Mouse (Mus musculus) limb, embryonic 15.5 days (tissue): ENCODE measurements at regions not wholly inside any gene's neighbourhood (a gene's known extent, or its start where the extent isn't known, plus 50 kb on each side); places are given as distances from the start of the nearest gene placed in this dataset.
A peak's percentile ranks its signal among the peaks of the same experiment; 100 is the strongest.

ENCODE experiments used
- ATAC-seq: fragments of 200-750 bp; cut with Nextera tagmentation; 2 replicates; pipeline ENCODE4 v1.8.0; 2017; ENCODE audit warnings: low read depth, moderate TSS enrichment; ENCODE audit not compliant: insufficient number of reproducible peaks, low FRiP score, low TSS enrichment
- H3K27ac ChIP-seq: fragments of 300-500 bp; sonication (generic); 2 replicates; pipeline ENCODE4 v1.5.1; 2015; ENCODE audit warnings: moderate library complexity, mild to moderate bottlenecking, inconsistent platforms
- H3K27me3 ChIP-seq: fragments of 300-500 bp; sonication (generic); 2 replicates; pipeline ENCODE4 v1.6.1; 2015; ENCODE audit warnings: inconsistent platforms
- H3K36me3 ChIP-seq: fragments of 300-500 bp; sonication (generic); 2 replicates; pipeline ENCODE4 v1.6.1; 2015; ENCODE audit warnings: inconsistent platforms
- H3K4me1 ChIP-seq: fragments of 300-500 bp; sonication (generic); 2 replicates; pipeline ENCODE4 v1.6.1; 2015; ENCODE audit warnings: inconsistent platforms
- H3K4me2 ChIP-seq: fragments of 300-500 bp; sonication (generic); 2 replicates; pipeline ENCODE4 v1.6.1; 2015; ENCODE audit warnings: mild to moderate bottlenecking, inconsistent platforms
- H3K4me3 ChIP-seq: fragments of 300-500 bp; sonication (generic); 2 replicates; pipeline ENCODE4 v1.5.1; 2015; ENCODE audit warnings: mild to moderate bottlenecking, inconsistent platforms
- H3K9ac ChIP-seq: fragments of 300-500 bp; sonication (generic); 2 replicates; pipeline ENCODE4 v1.6.1; 2015; ENCODE audit warnings: inconsistent platforms
- H3K9me3 ChIP-seq: fragments of 300-500 bp; sonication (generic); 2 replicates; pipeline ENCODE4 v1.6.1; 2016; ENCODE audit warnings: inconsistent platforms
- WGBS: fragments of 180-500 bp; shearing (Covaris S2); methylation state at CpG from one replicate; pipeline ENCODE4 v1.1.7; 2015; 5-methylcytosine and 5-hydroxymethylcytosine counted together

- H3K9ac ChIP-seq: no peak overlapping the region
- H3K4me3 ChIP-seq: no peak overlapping the region
- H3K36me3 ChIP-seq: no peaks in the 10 kb centered on the region
- H3K4me1 ChIP-seq: peaks cover 11% of the 10 kb centered on the region
- no peak for ATAC-seq
- no peaks in the 10 kb centered on the region for H3K27me3 ChIP-seq
- no peaks in the 10 kb centered on the region for H3K9me3 ChIP-seq
- no peak overlapping the region for H3K4me2 ChIP-seq
- 80% methylated on average over 8 of the region's 8 CpGs for WGBS
- H3K27ac ChIP-seq: peak overlapping the region; percentile 77; the same call in 1 of the 2 replicates
These were observed 94.5 kb upstream of the Oxgr1 start for GRCm38 (mm10) chr14:120136736-120137135.

GRCm38 (mm10) chr14:120137680-120138136 lies 95.5 kb upstream of the Oxgr1 start:
- Histone ChIP-seq H3K4me2 (peak overlapping the region; percentile 42), H3K36me3 (no peaks in the 10 kb centered on the region), H3K9me3 (no peaks in the 10 kb centered on the region), H3K27ac (peak overlapping the region; percentile 77), H3K9ac (no peak overlapping the region), H3K27me3 (no peaks in the 10 kb centered on the region), H3K4me1 (peaks cover 11% of the 10 kb centered on the region), H3K4me3 (peak overlapping the region; percentile 32)
- WGBS: under 1% methylated on average over 21 of the region's 21 CpGs
- peak; percentile 86 for ATAC-seq

GRCm38 (mm10) chr14:120138546-120138945 lies 96.3 kb upstream of the Oxgr1 start:
- Histone ChIP-seq H3K27ac (peak overlapping the region; percentile 77; the same call in 1 of the 2 replicates), H3K9ac (no peak overlapping the region), H3K27me3 (no peaks in the 10 kb centered on the region), H3K9me3 (no peaks in the 10 kb centered on the region), H3K4me2 (peak overlapping the region; percentile 42), H3K4me1 (peaks cover 11% of the 10 kb centered on the region), H3K36me3 (no peaks in the 10 kb centered on the region), H3K4me3 (no peak overlapping the region)
- ATAC-seq: no peak
- WGBS: 59% methylated on average over 5 of the region's 5 CpGs

DNA sequence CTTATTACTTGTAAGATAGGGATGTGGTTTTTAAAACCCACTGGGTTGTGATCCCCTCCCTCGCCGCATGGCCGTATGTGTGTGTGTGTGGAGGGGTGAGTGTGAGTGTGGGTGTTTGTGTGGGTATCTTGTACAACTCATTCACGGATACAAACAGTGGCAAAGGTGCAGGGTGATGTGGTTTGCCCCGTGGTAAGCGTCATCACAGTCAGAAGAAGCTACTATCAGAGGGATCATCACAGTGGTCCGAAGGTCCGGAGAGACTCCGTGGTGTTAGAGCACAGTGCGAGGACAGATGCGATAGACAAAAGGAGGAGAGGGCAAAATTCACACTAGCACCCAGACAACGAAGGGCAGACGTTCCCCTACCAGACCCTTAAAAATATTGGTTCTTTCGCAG lies 97.0 kb upstream of the Oxgr1 start:
- Histone ChIP-seq H3K27ac (no peak overlapping the region), H3K4me3 (no peak overlapping the region), H3K27me3 (no peaks in the 10 kb centered on the region), H3K4me2 (no peak overlapping the region), H3K9ac (no peak overlapping the region), H3K4me1 (peaks cover 11% of the 10 kb centered on the region), H3K9me3 (no peaks in the 10 kb centered on the region), H3K36me3 (no peaks in the 10 kb centered on the region)
- 96% methylated on average over 14 of the region's 14 CpGs for WGBS
- ATAC-seq: no peak

DNA sequence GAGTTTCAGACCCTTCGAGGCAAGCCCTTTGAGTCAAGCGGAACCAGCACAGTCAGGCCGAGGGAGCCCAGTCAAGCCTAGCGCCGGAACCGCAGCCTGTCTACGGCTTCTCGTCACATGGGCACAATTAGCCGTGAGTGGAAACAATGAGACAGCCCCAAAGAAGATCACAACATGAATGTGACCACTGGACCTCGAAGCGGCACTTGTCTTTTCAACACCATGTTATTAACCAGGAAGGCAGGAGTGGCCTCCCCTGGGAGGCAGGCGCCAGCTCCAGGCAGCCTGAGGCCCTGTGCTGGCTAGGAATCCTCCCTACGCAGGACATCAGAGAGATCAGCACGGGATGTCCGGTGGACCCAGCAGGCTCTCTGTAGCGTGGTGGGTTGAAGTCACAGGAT lies 97.4 kb upstream of the Oxgr1 start:
- H3K4me1 ChIP-seq: peaks cover 11% of the 10 kb centered on the region
- H3K27ac ChIP-seq: no peak overlapping the region
- H3K9me3 ChIP-seq: no peaks in the 10 kb centered on the region
- no peak overlapping the region for H3K9ac ChIP-seq
- 87% methylated on average over 16 of the region's 16 CpGs for WGBS
- H3K36me3 ChIP-seq: no peaks in the 10 kb centered on the region
- no peak overlapping the region for H3K4me2 ChIP-seq
- no peaks in the 10 kb centered on the region for H3K27me3 ChIP-seq
- no peak for ATAC-seq
- H3K4me3 ChIP-seq: no peak overlapping the region

- 91% methylated on average over 8 of the region's 8 CpGs for WGBS
- H3K27me3 ChIP-seq: no peaks in the 10 kb centered on the region
- H3K4me1 ChIP-seq: peaks cover 11% of the 10 kb centered on the region
- no peak for ATAC-seq
- H3K27ac ChIP-seq: no peak overlapping the region
- H3K9me3 ChIP-seq: no peaks in the 10 kb centered on the region
- H3K36me3 ChIP-seq: no peaks in the 10 kb centered on the region
- no peak overlapping the region for H3K9ac ChIP-seq
- H3K4me2 ChIP-seq: no peak overlapping the region
- no peak overlapping the region for H3K4me3 ChIP-seq
These were observed 98.0 kb upstream of the Oxgr1 start for GRCm38 (mm10) chr14:120140211-120140610.

DNA sequence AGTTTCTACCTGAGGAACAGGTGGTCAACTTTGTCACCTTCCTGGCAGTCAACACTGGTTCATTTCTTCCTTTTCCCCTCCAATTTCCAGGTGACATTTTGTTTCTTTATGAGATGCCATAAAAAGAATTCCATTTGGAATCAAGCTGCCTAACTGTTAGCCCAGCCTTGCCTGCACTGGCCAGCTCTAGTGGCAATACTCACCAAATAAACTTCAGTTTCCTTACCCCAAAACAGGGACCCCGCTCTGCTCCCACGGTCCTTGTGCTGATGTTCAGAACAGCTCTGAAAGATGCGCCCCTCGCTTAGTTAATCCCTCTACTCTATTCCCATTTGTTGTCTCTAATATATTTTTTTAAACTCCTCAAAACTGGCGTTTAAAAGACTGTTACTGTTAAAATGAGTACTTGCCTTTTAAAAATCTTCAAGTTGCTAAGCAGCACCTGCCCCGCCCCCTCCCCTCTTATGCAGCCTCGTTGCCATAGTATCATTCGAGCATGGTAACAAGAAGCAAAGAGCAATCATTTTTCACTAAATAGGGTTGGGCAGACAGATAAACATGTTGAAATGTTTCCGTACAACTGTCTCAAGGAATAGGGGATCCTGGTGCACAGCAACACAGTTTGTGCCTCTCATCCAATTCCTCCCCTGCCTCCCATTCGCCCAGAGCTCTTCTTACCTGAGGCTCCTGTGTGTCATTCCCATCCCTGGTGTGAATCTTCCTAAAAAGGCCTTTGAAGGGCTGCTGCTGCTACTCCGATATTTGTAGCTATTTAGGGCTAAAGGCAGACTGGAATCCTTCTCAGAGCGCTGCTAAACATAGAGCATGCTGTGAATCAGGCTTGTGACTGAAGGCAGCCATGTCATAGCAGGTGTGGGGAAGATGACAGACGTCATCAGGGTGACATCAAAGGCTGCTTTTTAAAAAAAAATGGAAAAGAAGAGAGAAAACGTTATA lies 98.8 kb upstream of the Oxgr1 start:
- Histone ChIP-seq H3K27ac (no peak overlapping the region), H3K36me3 (no peaks in the 10 kb centered on the region), H3K4me1 (peaks cover 11% of the 10 kb centered on the region), H3K9me3 (no peaks in the 10 kb centered on the region), H3K27me3 (no peaks in the 10 kb centered on the region), H3K4me2 (no peak overlapping the region), H3K4me3 (no peak overlapping the region), H3K9ac (no peak overlapping the region)
- WGBS: 69% methylated on average over 14 of the region's 14 CpGs
- no peak for ATAC-seq

GRCm38 (mm10) chr14:120142281-120142680 lies 100.0 kb upstream of the Oxgr1 start:
- H3K36me3 ChIP-seq: no peaks in the 10 kb centered on the region
- H3K4me1 ChIP-seq: peaks cover 20% of the 10 kb centered on the region
- H3K27ac ChIP-seq: no peak overlapping the region
- 59% methylated on average over 4 of the region's 4 CpGs for WGBS
- no peak for ATAC-seq
- no peaks in the 10 kb centered on the region for H3K9me3 ChIP-seq
- no peaks in the 10 kb centered on the region for H3K27me3 ChIP-seq
- no peak overlapping the region for H3K4me3 ChIP-seq
- no peak overlapping the region for H3K9ac ChIP-seq
- H3K4me2 ChIP-seq: no peak overlapping the region

DNA sequence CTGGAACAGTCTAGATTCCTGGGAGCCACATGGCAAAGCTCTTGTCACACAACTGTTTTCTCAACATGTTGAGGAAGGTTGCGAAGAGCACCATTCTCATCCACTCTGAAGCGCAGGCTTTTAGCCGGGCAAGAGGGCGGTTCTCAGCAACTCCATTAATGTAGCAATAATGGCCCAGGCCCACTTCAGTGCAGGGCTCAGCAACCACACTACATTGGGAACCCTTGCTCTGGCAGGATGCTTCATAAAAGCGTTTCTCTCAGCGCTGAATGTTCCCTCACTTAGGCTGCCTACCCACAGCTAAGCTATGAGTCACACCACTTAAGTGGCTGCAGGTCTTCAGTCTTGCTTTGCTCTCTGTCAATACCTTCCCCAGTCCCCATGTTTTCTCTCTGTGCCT lies 102.2 kb upstream of the Oxgr1 start:
- H3K4me3 ChIP-seq: no peak overlapping the region
- H3K27ac ChIP-seq: no peak overlapping the region
- H3K27me3 ChIP-seq: no peaks in the 10 kb centered on the region
- 84% methylated on average over 6 of the region's 6 CpGs for WGBS
- H3K4me1 ChIP-seq: peaks cover 27% of the 10 kb centered on the region
- H3K9me3 ChIP-seq: no peaks in the 10 kb centered on the region
- no peak overlapping the region for H3K9ac ChIP-seq
- H3K36me3 ChIP-seq: no peaks in the 10 kb centered on the region
- H3K4me2 ChIP-seq: no peak overlapping the region
- ATAC-seq: no peak

DNA sequence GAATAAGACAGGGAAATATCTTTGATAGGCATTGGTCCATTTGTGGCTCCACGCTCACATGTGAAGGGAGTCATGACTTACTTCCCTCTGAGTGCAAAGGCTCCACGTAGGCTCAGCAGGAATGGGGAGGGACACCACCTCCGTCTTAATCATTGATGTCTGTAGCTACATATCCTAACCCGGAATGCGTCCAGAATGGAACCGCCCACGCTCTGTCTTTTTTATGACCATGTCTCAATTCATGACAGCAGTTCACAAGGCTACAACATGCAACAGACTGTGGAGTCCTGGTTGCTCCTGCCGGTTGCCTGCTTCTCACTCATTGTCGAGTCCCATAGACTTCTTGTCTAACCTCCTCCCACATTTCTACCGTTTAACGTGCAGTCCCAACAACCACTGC lies 104.1 kb upstream of the Oxgr1 start:
- WGBS: 67% methylated on average over 11 of the region's 11 CpGs
- ATAC-seq: no peak
- Histone ChIP-seq H3K36me3 (no peaks in the 10 kb centered on the region), H3K9ac (no peak overlapping the region), H3K9me3 (no peaks in the 10 kb centered on the region), H3K4me1 (peaks cover 33% of the 10 kb centered on the region), H3K4me2 (no peak overlapping the region), H3K27ac (peak overlapping the region; percentile 75), H3K27me3 (no peaks in the 10 kb centered on the region), H3K4me3 (no peak overlapping the region)

DNA sequence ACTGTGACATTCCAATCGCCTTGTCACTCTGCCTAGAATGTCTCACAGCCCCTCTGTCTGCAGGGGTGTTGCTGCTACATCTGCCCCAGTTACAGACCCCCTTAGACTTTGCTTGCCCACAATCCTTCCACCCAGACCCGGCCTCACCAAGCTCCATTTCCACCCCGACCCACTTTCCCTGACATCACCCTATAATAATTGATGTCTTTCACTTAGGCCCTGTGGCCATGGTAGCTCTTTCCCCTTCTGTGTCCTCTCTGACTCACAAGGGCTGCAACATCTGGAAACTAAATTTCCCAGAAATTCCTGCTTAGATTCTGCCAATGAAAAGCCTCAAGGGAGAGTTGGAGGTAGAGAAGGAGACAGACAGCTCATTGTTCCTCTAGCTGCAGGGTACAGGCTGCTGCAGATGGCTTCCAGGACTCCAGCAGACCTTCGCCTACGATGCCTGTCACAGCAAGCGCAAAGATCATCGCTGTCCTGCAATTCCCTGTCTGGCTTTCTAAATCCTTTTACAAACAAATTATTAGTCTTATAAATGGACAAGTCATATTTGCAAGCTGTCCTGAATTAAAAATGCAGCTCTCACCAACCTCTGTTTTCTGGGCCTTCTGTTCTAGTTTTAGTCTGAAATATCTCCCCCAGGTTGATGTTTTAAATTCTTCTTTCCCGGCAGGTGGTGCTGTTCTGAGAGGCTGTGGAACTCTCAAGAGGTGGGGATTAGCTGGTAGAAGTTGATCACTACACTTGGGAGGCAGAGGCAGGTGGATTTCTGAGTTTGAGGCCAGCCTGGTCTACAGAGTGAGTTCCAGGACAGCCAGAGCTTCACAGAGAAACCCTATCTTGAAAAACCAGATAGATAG lies 104.9 kb upstream of the Oxgr1 start:
- Histone ChIP-seq H3K9me3 (no peaks in the 10 kb centered on the region), H3K27me3 (no peaks in the 10 kb centered on the region), H3K36me3 (no peaks in the 10 kb centered on the region), H3K4me2 (no peak overlapping the region), H3K9ac (no peak overlapping the region), H3K4me1 (peaks cover 31% of the 10 kb centered on the region), H3K4me3 (no peak overlapping the region), H3K27ac (peak overlapping the region; percentile 75)
- WGBS: 36% methylated on average over 8 of the region's 8 CpGs
- ATAC-seq: no peak

DNA sequence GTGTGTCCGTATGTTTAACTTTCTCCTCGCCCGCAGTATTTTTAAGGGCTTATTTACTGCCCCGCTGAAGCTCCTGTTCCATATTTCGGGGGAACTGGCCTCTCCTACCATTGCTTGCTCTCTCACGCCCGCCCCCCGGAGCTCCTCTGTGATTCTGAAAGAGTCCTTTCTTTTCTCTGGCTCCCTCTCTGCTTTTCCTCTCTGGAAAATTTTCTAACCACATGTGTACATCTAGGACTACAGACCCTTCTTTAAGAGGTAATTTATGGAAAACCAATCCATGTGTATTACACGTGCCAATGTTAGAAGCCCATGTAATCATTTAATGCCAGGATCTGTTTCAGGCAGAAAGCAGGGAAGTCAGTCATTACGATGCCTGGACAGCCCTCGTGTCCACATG lies 106.6 kb upstream of the Oxgr1 start:
- H3K4me1 ChIP-seq: peaks cover 37% of the 10 kb centered on the region
- peak overlapping the region; percentile 26 for H3K4me3 ChIP-seq
- no peaks in the 10 kb centered on the region for H3K27me3 ChIP-seq
- peak overlapping the region; percentile 90 for H3K27ac ChIP-seq
- ATAC-seq: peak; percentile 81
- WGBS: 34% methylated on average over 11 of the region's 11 CpGs
- H3K36me3 ChIP-seq: no peaks in the 10 kb centered on the region
- no peak overlapping the region for H3K9ac ChIP-seq
- peak overlapping the region; percentile 35 for H3K4me2 ChIP-seq
- H3K9me3 ChIP-seq: no peaks in the 10 kb centered on the region
